In genomic region chr12:58426758-58427157, GRCm38 (mm10) we compare ENCODE assay signal across 23 mouse cellular contexts.
A peak's percentile ranks its signal among the peaks of the same experiment; 100 is the strongest.
DNase-seq lines count a peak whose midpoint lies in the region; ATAC-seq lines count a peak whose summit lies in the region.
"Had no signal": no experiment of that assay in that cellular context is flagged by ENCODE, and none has a peak within 500 bp of the region (broad histone marks: within the 10 kb centered on the region; RNA-seq: fewer than 3 reads in every experiment).

No protein-coding gene starts in this region.

- no peaks in the 10 kb centered on the region for H3K9me3 ChIP-seq in kidney, embryonic 16.5 days (ENCODE audit: low read length)
- H3K9me3 ChIP-seq: embryonic facial prominence, embryonic 10.5 days; embryonic facial prominence, embryonic 13.5 days; forebrain, embryonic 10.5 days; forebrain, embryonic 13.5 days; heart, embryonic 12.5 days; heart, embryonic 15.5 days; hindbrain, embryonic 12.5 days; hindbrain, embryonic 15.5 days had no signal

- no peak overlapping the region for H3K4me2 ChIP-seq in kidney, embryonic 16.5 days (replicated peaks; ENCODE audit: low read depth, low read length)
- H3K4me2 ChIP-seq: embryonic facial prominence, embryonic 13.5 days; forebrain, embryonic 13.5 days; heart, embryonic 12.5 days; heart, embryonic 15.5 days; hindbrain, embryonic 12.5 days; hindbrain, embryonic 15.5 days had no signal

- H3K4me1 ChIP-seq in kidney, embryonic 16.5 days (ENCODE audit: insufficient read depth, low read length): 0 out of 2 replicates have a peak, but pooled peaks cover 3% of the 10 kb centered on the region
- H3K4me1 ChIP-seq: embryonic facial prominence, embryonic 10.5 days; embryonic facial prominence, embryonic 13.5 days; forebrain, embryonic 10.5 days; heart, embryonic 12.5 days; heart, embryonic 15.5 days; hindbrain, embryonic 12.5 days; hindbrain, embryonic 15.5 days had no signal

- no peak overlapping the region for H3K9ac ChIP-seq in kidney, embryonic 16.5 days (replicated peaks; ENCODE audit: low read length)
- H3K9ac ChIP-seq: embryonic facial prominence, embryonic 13.5 days; forebrain, embryonic 13.5 days; heart, embryonic 12.5 days; heart, embryonic 15.5 days; hindbrain, embryonic 12.5 days; hindbrain, embryonic 15.5 days had no signal

- ATAC-seq in kidney, embryonic 16.5 days (ENCODE audit: low FRiP score, low TSS enrichment): no peak
- ATAC-seq: activated CD4-positive, CD25-positive, alpha-beta regulatory T cell, adult 4 months; forebrain, embryonic 13.5 days; forebrain, embryonic 16.5 days had no signal

- H3K4me3 ChIP-seq in kidney, embryonic 16.5 days (ENCODE audit: low read length): no peak overlapping the region
- H3K4me3 ChIP-seq: embryonic facial prominence, embryonic 10.5 days; embryonic facial prominence, embryonic 13.5 days; forebrain, embryonic 10.5 days; forebrain, embryonic 13.5 days; heart, embryonic 12.5 days; heart, embryonic 15.5 days; hindbrain, embryonic 12.5 days; hindbrain, embryonic 15.5 days had no signal

- no peak for DNase-seq in kidney, adult 18-20 months
- DNase-seq in 3T3-L1 (ENCODE audit: low read depth, low spot score): peak; percentile 32
- DNase-seq in brain, adult 2 months (ENCODE audit: low read depth, low spot score): peak; percentile 48
- DNase-seq in telencephalon, adult 2 months (ENCODE audit: low read depth, low spot score): peak; percentile 51
- DNase-seq in spleen, postnatal 4 days (ENCODE audit: low spot score in 2 of 2): no peak
- DNase-seq: adrenal gland, adult 8-10 months; adrenal gland, postnatal 25 days; cerebellum, adult 18-20 months; cerebellum, postnatal 25 days; embryo, embryonic 11 days; gastrocnemius, postnatal 25 days; heart, postnatal 14 days had no signal

- 92% methylated on average over 6 of the region's 6 CpGs for WGBS in kidney, embryonic 16.5 days

- no peaks in the 10 kb centered on the region for H3K36me3 ChIP-seq in kidney, embryonic 16.5 days (ENCODE audit: insufficient read depth, low read length)
- H3K36me3 ChIP-seq: embryonic facial prominence, embryonic 10.5 days; embryonic facial prominence, embryonic 13.5 days; forebrain, embryonic 10.5 days; heart, embryonic 12.5 days; heart, embryonic 15.5 days; hindbrain, embryonic 12.5 days; hindbrain, embryonic 15.5 days had no signal

- 0 out of 2 replicates have a peak overlapping the region, but pooled peaks have one; percentile 25 for H3K27ac ChIP-seq in kidney, embryonic 16.5 days (ENCODE audit: low read length)
- H3K27ac ChIP-seq: embryonic facial prominence, embryonic 10.5 days; embryonic facial prominence, embryonic 13.5 days; forebrain, embryonic 10.5 days; forebrain, embryonic 13.5 days; heart, embryonic 15.5 days; hindbrain, embryonic 12.5 days; hindbrain, embryonic 15.5 days had no signal

- no peaks in the 10 kb centered on the region for H3K27me3 ChIP-seq in kidney, embryonic 16.5 days (ENCODE audit: insufficient read depth, low read length)
- H3K27me3 ChIP-seq: embryonic facial prominence, embryonic 13.5 days; forebrain, embryonic 13.5 days; heart, embryonic 12.5 days; heart, embryonic 15.5 days; hindbrain, embryonic 12.5 days; hindbrain, embryonic 15.5 days had no signal

Comparison
In these comparisons a context has a peak if more than half of its experiments do, and no peak if none do; other contexts are left out.
1. DNase-seq: peak in 3T3-L1 (single experiment), brain, adult 2 months (single experiment) and telencephalon, adult 2 months (single experiment); none in kidney, adult 18-20 months (single experiment) and spleen, postnatal 4 days (0 of 2).